Mouse (Mus musculus): ENCODE data around the gene Timm23. TPM values are rescaled to one million over a fixed set of nuclear protein-coding genes. Genes with fewer than 3 reads are reported as not detected.
"Not testable (repeated sequence)": the region's sequence is repeated elsewhere in the genome, so short reads cannot be mapped to it uniquely, and the experiment has no call there.

Timm23 gene
- polyA plus RNA-seq, 1 experiment: 103 TPM

GRCm38 (mm10) chr14:32140359-32140965 lies 61.2 kb downstream of the Timm23 start:
- TF ChIP-seq POLR2A (IDR thresholded peaks at IDR 0.05; ENCODE audit: low read depth, low read length) (no peak), CTCF (IDR thresholded peaks at IDR 0.05; ENCODE audit: borderline replicate concordance, insufficient read depth, low read length) (no peak)
- no peaks in the 10 kb centered on the region for H3K4me1 ChIP-seq (ENCODE audit: control insufficient read depth, insufficient read depth, low read length)
- no peak overlapping the region for H3K4me3 ChIP-seq (ENCODE audit: insufficient read depth, low read length)
- H3K27ac ChIP-seq (ENCODE audit: insufficient read depth, low read length): no peak overlapping the region

GRCm38 (mm10) chr14:32136467-32136866 lies 65.2 kb downstream of the Timm23 start:
- H3K27ac ChIP-seq (ENCODE audit: insufficient read depth, low read length); H3K4me3 ChIP-seq (ENCODE audit: insufficient read depth, low read length); H3K4me1 ChIP-seq (ENCODE audit: control insufficient read depth, insufficient read depth, low read length): not testable (repeated sequence)

- Histone ChIP-seq H3K4me3 (ENCODE audit: insufficient read depth, low read length) (no peak overlapping the region), H3K27ac (ENCODE audit: insufficient read depth, low read length) (no peak overlapping the region), H3K4me1 (ENCODE audit: control insufficient read depth, insufficient read depth, low read length) (no peaks in the 10 kb centered on the region)
- TF ChIP-seq CTCF (IDR thresholded peaks at IDR 0.05; ENCODE audit: borderline replicate concordance, insufficient read depth, low read length) (no peak), POLR2A (IDR thresholded peaks at IDR 0.05; ENCODE audit: low read depth, low read length) (no peak)
These were observed 67.4 kb downstream of the Timm23 start for GRCm38 (mm10) chr14:32134293-32134692.

GRCm38 (mm10) chr14:32131836-32132235 lies 69.9 kb downstream of the Timm23 start:
- TF ChIP-seq CTCF (IDR thresholded peaks at IDR 0.05; ENCODE audit: borderline replicate concordance, insufficient read depth, low read length) (no peak), POLR2A (IDR thresholded peaks at IDR 0.05; ENCODE audit: low read depth, low read length) (no peak)
- no peak overlapping the region for H3K27ac ChIP-seq (ENCODE audit: insufficient read depth, low read length)
- H3K4me3 ChIP-seq (ENCODE audit: insufficient read depth, low read length): no peak overlapping the region
- H3K4me1 ChIP-seq (ENCODE audit: control insufficient read depth, insufficient read depth, low read length): no peaks in the 10 kb centered on the region

Other genes with a start within 250 kb of the Timm23 start
- gene Galnt15, start 172.9 kb downstream of the Timm23 start, polyA plus RNA-seq (2011; ENCODE audit: insufficient read length, low read depth, missing spikeins): not detected in 2 replicates
- 13.7 and 16.3 TPM in 2 replicates for gene Oxnad1, start 116.5 kb downstream of the Timm23 start, polyA plus RNA-seq (2011; ENCODE audit: insufficient read length, low read depth, missing spikeins)
- gene Dph3, start 116.2 kb downstream of the Timm23 start, polyA plus RNA-seq (2011; ENCODE audit: insufficient read length, low read depth, missing spikeins): 52.0 and 58.6 TPM in 2 replicates
- gene Msmb, start 59.9 kb downstream of the Timm23 start, polyA plus RNA-seq (2011; ENCODE audit: insufficient read length, low read depth, missing spikeins): not detected in 2 replicates
- gene Ncoa4, start 42.0 kb downstream of the Timm23 start, polyA plus RNA-seq (2011; ENCODE audit: insufficient read length, low read depth, missing spikeins): 84.1 and 85.6 TPM in 2 replicates
- gene Parg, start 51 bp upstream of the Timm23 start, polyA plus RNA-seq (2011; ENCODE audit: insufficient read length, low read depth, missing spikeins): 51.8 and 64.2 TPM in 2 replicates
- gene Ogdhl, start 120.1 kb upstream of the Timm23 start, polyA plus RNA-seq (2011; ENCODE audit: insufficient read length, low read depth, missing spikeins): 22.9 and 25.5 TPM in 2 replicates
- not detected in 2 replicates for gene 1700024G13Rik, start 186.5 kb upstream of the Timm23 start, polyA plus RNA-seq (2011; ENCODE audit: insufficient read length, low read depth, missing spikeins)

Data from embryonic fibroblast, embryonic 13.5 days (primary cell).